Mouse (Mus musculus): ENCODE results near the gene Trim8.

- no peak for TF ChIP-seq CTCF (IDR thresholded peaks at IDR 0.05; ENCODE audit: low read depth)
- TF ChIP-seq EP300 (IDR thresholded peaks at IDR 0.05; ENCODE audit: low read depth), result no peak
These were observed 4.3 kb upstream of the Trim8 start for GRCm38 (mm10) chr19:46497230-46497629.

Measured in liver, postnatal 0 days (tissue).